Mouse (Mus musculus) kidney, embryonic 14.5 days (tissue): Measurements from ENCODE around the gene Rtn2. TPM values are rescaled to one million over a fixed set of nuclear protein-coding genes. Genes with fewer than 3 reads are reported as not detected.

Source experiments
- ATAC-seq: fragments of 200-750 bp; cut with Nextera tagmentation; 2 replicates; pipeline ENCODE4 v1.8.0; 2017; ENCODE audit warnings: moderate number of reproducible peaks, mild to moderate bottlenecking, moderate TSS enrichment, moderate library complexity; ENCODE audit not compliant: low FRiP score, low TSS enrichment
- H3K27ac ChIP-seq: fragments of 300-500 bp; sonication (generic); 2 replicates; pipeline ENCODE4 v1.5.1; 2014; ENCODE audit warnings: low read depth, mild to moderate bottlenecking, low read length, moderate library complexity, mixed read lengths
- H3K27me3 ChIP-seq: fragments of 300-500 bp; sonication (generic); 2 replicates; pipeline ENCODE4 v1.6.1; 2014; ENCODE audit warnings: mild to moderate bottlenecking, low read length; ENCODE audit not compliant: control insufficient read depth, insufficient read depth
- H3K36me3 ChIP-seq: fragments of 300-500 bp; sonication (generic); 2 replicates; pipeline ENCODE4 v1.6.1; 2014; ENCODE audit warnings: low read length, mixed read lengths; ENCODE audit not compliant: control insufficient read depth, insufficient read depth
- H3K4me1 ChIP-seq: fragments of 300-500 bp; sonication (generic); 2 replicates; pipeline ENCODE4 v1.6.1; 2014; ENCODE audit warnings: low read length, mixed read lengths; ENCODE audit not compliant: control insufficient read depth, insufficient read depth
- H3K4me2 ChIP-seq: fragments of 300-500 bp; sonication (generic); replicated peaks from 2 replicates; pipeline ENCODE4 v1.6.1; 2014; ENCODE audit warnings: low read depth, mild to moderate bottlenecking, low read length
- H3K4me3 ChIP-seq: fragments of 300-500 bp; sonication (generic); 2 replicates; pipeline ENCODE4 v1.5.1; 2014; ENCODE audit warnings: mild to moderate bottlenecking, low read length
- H3K9ac ChIP-seq: fragments of 300-500 bp; sonication (generic); 2 replicates; pipeline ENCODE4 v1.6.1; 2014; ENCODE audit warnings: low read depth, mild to moderate bottlenecking, low read length, moderate library complexity
- H3K9me3 ChIP-seq: fragments of 300-500 bp; sonication (generic); 2 replicates; pipeline ENCODE4 v1.6.1; 2016; ENCODE audit warnings: low read length; ENCODE audit not compliant: control insufficient read depth
- WGBS: fragments of 180-500 bp; shearing (Covaris S2); extraction: QIAGEN DNeasy Blood & Tissue Kit; methylation state at CpG from one replicate; pipeline ENCODE4 v1.1.7; 2014; 5-methylcytosine and 5-hydroxymethylcytosine counted together
- polyA plus RNA-seq: library from polyadenylated mRNA; unstranded; fragments of >200 nt; fragmentation: Nextera tagmentation; extraction: Ambion mirVana; gene quantifications from 2 replicates; pipeline ENCODE4 v1.2.1, GENCODE M21; 2014

The Rtn2 gene
- polyA plus RNA-seq, 1 experiment from 2014 or later: 5.4 TPM

GRCm38 (mm10) chr7:19307739-19308453, 25.5 kb downstream of the Rtn2 start:
- Histone ChIP-seq H3K27ac (peak overlapping the region; percentile 47; the same call in 1 of the 2 replicates), H3K4me3 (peak overlapping the region; percentile 68), H3K27me3 (peaks cover 43% of the 10 kb centered on the region), H3K4me1 (peaks cover 4% of the 10 kb centered on the region; the same call in 1 of the 2 replicates), H3K4me2 (peak overlapping the region; percentile 99), H3K9me3 (no peaks in the 10 kb centered on the region), H3K36me3 (no peaks in the 10 kb centered on the region), H3K9ac (peak overlapping the region; percentile 42)
- WGBS: 2% methylated on average over 18 of the region's 18 CpGs
- ATAC-seq: peak; percentile 47

- Histone ChIP-seq H3K4me2 (peak overlapping the region; percentile 99), H3K4me1 (peaks cover 4% of the 10 kb centered on the region; the same call in 1 of the 2 replicates), H3K9me3 (no peaks in the 10 kb centered on the region), H3K27me3 (peaks cover 35% of the 10 kb centered on the region), H3K27ac (peak overlapping the region; percentile 47; the same call in 1 of the 2 replicates), H3K4me3 (peak overlapping the region; percentile 68), H3K36me3 (no peaks in the 10 kb centered on the region), H3K9ac (peak overlapping the region; percentile 57)
- peak; percentile 80 for ATAC-seq
- under 1% methylated on average over 58 of the region's 58 CpGs for WGBS
Measured at GRCm38 (mm10) chr7:19308454-19309277, 26.2 kb downstream of the Rtn2 start.

GRCm38 (mm10) chr7:19309278-19309883, 27.0 kb downstream of the Rtn2 start:
- ATAC-seq: no peak
- peak overlapping the region; percentile 57 for H3K9ac ChIP-seq
- no peak overlapping the region for H3K27ac ChIP-seq
- H3K27me3 ChIP-seq: peaks cover 29% of the 10 kb centered on the region
- H3K36me3 ChIP-seq: no peaks in the 10 kb centered on the region
- 1% methylated on average over 48 of the region's 48 CpGs for WGBS
- peak overlapping the region; percentile 68 for H3K4me3 ChIP-seq
- no peaks in the 10 kb centered on the region for H3K9me3 ChIP-seq
- peak overlapping the region; percentile 99 for H3K4me2 ChIP-seq
- peaks cover 4% of the 10 kb centered on the region; the same call in 1 of the 2 replicates for H3K4me1 ChIP-seq

- ATAC-seq: peak; percentile 82
- Histone ChIP-seq H3K4me1 (peaks cover 4% of the 10 kb centered on the region; the same call in 1 of the 2 replicates), H3K4me2 (peak within 1 kb of the TSS; percentile 99), H3K9ac (peak within 1 kb of the TSS; percentile 57), H3K9me3 (no peaks in the 10 kb centered on the region), H3K27me3 (peaks cover 22% of the 10 kb centered on the region), H3K4me3 (peak within 1 kb of the TSS; percentile 68), H3K36me3 (no peaks in the 10 kb centered on the region), H3K27ac (no peak within 1 kb of the TSS)
- WGBS: under 1% methylated on average over 48 of the region's 49 CpGs
Measured at GRCm38 (mm10) chr7:19309884-19310641, 27.6 kb downstream of the Rtn2 start, which contains the start of gene Fosb. TSS of gene Fosb (minus strand) at chr7:19310051.

- ATAC-seq: no peak
- no peaks in the 10 kb centered on the region for H3K9me3 ChIP-seq
- H3K27ac ChIP-seq: no peak overlapping the region
- no peak overlapping the region for H3K4me3 ChIP-seq
- no peak overlapping the region for H3K4me2 ChIP-seq
- H3K9ac ChIP-seq: no peak overlapping the region
- no peaks in the 10 kb centered on the region for H3K36me3 ChIP-seq
- WGBS: 42% methylated on average over 4 of the region's 4 CpGs
- peaks cover 4% of the 10 kb centered on the region; the same call in 1 of the 2 replicates for H3K4me1 ChIP-seq
- peaks cover 3% of the 10 kb centered on the region for H3K27me3 ChIP-seq
Measured at GRCm38 (mm10) chr7:19311991-19312390, 29.6 kb downstream of the Rtn2 start.

- no peaks in the 10 kb centered on the region for H3K36me3 ChIP-seq
- no peaks in the 10 kb centered on the region for H3K9me3 ChIP-seq
- H3K4me3 ChIP-seq: no peak overlapping the region
- no peaks in the 10 kb centered on the region for H3K4me1 ChIP-seq
- 51% methylated on average over 5 of the region's 5 CpGs for WGBS
- ATAC-seq: no peak
- peaks cover 7% of the 10 kb centered on the region; the same call in 1 of the 2 replicates for H3K27me3 ChIP-seq
- H3K9ac ChIP-seq: no peak overlapping the region
- H3K4me2 ChIP-seq: no peak overlapping the region
- H3K27ac ChIP-seq: no peak overlapping the region
Measured at GRCm38 (mm10) chr7:19314033-19314432, 31.6 kb downstream of the Rtn2 start.

GRCm38 (mm10) chr7:19316451-19317161, 34.2 kb downstream of the Rtn2 start:
- H3K27me3 ChIP-seq: peaks cover 7% of the 10 kb centered on the region; the same call in 1 of the 2 replicates
- no peak overlapping the region for H3K4me2 ChIP-seq
- no peaks in the 10 kb centered on the region for H3K9me3 ChIP-seq
- H3K9ac ChIP-seq: no peak overlapping the region
- H3K4me1 ChIP-seq: 0 out of 2 replicates have a peak, but pooled peaks cover 4% of the 10 kb centered on the region
- no peaks in the 10 kb centered on the region for H3K36me3 ChIP-seq
- no peak overlapping the region for H3K4me3 ChIP-seq
- 60% methylated on average over 14 of the region's 14 CpGs for WGBS
- no peak overlapping the region for H3K27ac ChIP-seq
- no peak for ATAC-seq

- Histone ChIP-seq H3K9ac (no peak overlapping the region), H3K9me3 (no peaks in the 10 kb centered on the region), H3K27ac (no peak overlapping the region), H3K4me3 (no peak overlapping the region), H3K27me3 (peaks cover 10% of the 10 kb centered on the region; the same call in 1 of the 2 replicates), H3K36me3 (no peaks in the 10 kb centered on the region), H3K4me1 (0 out of 2 replicates have a peak, but pooled peaks cover 4% of the 10 kb centered on the region), H3K4me2 (no peak overlapping the region)
- no peak for ATAC-seq
- 71% methylated on average over 2 of the region's 2 CpGs for WGBS
Measured at GRCm38 (mm10) chr7:19318201-19318600, 35.8 kb downstream of the Rtn2 start.
